Mouse (Mus musculus) cerebellum, adult 9-11 months (tissue): ENCODE measurements at regions not wholly inside any gene's neighbourhood (a gene's known extent, or its start where the extent isn't known, plus 50 kb on each side); places are given as distances from the start of the nearest gene placed in this dataset.
A peak's percentile ranks its signal among the peaks of the same experiment; 100 is the strongest.
"Not testable (repeated sequence)": the region's sequence is repeated elsewhere in the genome, so short reads cannot be mapped to it uniquely, and the experiment has no call there.

ENCODE experiments used
- DNase-seq: peaks from one replicate; pipeline ENCODE4 v3.0.0; 2022

DNA sequence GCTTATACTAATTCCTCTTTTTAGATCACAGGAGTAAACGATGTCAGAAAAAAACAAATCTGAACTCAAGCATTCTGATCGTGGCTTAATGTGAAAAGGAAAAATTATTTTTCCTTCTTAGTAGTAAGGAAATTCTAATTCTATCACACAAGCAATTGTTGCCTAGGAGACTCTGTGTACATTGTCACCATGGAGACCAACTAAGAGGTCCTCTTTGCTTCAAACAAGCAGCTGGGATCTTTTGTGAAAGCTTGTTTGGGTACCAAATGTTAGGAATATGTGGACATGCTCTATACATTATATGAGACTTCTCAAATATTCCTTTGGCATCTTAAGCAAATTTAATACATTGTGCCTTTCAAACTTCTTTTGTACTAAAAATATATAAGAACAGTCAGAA is 345.9 kb upstream of the Atp10a start:
- DNase-seq: no peak

DNA sequence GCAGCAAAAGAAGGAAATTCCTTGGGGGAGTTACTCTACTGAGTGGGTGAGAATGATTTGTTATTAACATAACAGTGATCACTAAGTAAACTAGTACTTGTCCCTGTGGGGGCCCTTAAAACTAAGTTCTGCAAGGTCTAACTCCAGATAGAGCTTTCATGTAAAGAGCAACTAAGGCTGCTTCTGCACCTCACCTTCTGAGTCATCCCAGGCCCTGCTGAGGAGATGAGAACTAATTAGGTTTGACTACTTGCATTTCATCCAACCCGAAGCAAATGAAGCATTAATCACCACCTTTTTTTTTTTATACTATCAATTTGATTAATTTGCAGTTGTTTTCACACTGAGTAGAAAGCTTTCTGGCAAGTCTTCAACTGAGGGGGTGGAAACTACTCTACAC is 333.6 kb upstream of the Atp10a start:
- no peak for DNase-seq

DNA sequence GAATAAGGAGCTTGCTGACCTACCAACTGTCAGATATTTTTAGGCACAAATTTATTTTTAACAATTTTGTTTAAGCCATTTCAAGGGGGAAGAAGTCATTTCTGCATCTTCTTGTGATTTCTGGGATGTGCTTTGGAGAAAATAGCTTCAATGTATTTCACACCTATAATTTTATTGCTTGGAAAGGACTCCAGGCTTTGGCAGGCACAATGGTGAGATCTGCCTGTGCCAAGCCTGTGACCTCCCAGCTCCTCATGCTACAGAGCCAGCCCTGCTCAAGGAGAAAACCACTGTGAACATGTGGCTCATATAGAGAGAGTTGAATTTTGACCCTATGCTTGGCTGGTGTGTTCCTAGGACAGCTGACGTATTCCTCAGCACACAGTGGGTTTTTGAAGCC is 288.6 kb upstream of the Atp10a start:
- no peak for DNase-seq

DNA sequence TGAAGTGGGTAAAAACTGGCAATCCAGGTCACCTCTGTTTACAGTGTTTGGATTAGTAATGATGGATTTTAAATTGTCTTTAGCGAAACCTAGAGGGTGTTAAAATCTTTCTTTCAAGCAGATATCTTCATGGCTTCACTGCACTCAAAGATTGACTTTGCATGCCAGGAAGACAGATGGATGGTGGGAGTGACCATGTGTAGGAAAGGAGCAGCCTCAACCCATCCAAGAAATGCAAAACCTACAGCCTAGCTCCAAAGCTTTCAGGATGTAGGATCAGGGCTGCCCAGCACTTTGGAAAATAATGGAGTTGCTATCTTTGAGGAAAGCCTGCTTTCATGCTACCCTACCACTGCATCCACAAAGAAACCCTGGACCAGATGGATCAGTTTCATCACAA is 272.6 kb upstream of the Atp10a start:
- no peak for DNase-seq

DNA sequence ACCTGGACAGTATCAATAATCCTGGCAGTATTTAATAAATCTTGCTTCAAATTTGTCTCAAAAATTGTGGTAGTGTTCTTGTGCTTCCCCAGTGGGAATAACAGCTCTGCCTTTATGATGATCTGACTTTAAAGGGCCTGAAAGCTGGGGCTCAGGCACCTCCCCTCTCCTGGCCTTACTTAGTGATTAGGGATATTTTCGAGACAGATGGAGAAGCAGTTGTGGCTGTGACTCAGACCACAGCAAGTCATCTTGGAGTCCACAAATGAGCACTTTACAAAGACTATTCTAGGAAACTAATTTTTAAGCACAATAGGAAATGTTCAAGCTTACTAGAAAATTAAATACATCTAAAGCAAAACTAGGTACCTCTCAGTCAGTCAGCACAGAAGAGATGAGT is 267.6 kb upstream of the Atp10a start:
- no peak for DNase-seq

DNA sequence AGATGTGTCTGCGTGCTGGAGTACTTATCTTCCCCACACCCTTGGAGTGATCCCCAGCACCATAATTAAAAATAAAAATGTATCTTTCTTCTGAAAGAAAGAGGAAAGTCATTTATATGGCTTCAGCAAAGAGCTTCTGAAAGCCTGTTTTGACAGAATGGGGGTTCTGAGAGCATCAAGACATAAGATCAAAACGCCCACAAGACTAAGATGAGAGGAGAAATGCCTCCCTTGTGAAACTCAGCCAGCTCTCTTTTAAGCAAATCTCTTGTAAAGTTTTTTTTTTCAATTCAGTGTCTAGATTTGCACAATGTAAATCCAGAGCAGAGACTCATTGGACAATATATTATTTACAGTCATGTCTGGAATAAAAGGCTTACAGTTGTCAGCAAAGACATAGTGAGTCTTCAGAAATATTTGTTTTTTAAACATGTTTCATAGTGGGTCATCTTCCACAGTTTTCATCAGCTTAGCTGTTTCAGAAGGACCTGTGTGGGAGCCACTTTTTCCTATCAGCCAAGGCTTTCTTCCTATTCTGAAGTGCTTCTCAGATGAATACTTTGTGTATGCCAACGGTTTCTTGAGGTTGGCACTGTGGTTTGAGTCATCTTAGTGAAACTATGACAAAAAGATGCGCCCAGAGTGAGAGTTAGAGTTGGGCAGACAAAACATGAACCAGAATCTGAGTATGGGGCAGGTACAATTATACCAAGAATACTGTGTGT is 263.4 kb upstream of the Atp10a start:
- no peak for DNase-seq

DNA sequence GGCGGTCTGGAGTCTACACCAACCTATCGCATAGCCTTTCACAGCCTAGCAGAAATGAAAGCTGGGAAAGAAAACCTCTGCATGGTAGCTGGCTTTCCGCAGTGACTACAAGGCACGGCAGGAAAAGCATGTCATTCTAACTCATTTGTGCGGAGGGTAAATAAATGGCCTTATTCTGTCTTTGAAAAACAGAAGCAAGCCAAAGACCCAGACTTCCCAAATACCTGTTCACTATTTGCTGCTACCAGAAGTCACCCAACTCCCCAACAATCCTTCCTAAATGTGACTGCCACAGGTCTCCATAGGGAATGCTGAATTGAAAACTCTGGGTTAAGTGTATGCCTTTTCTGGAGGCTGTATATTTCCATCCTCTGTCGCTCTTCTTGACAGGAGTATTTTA is 258.0 kb upstream of the Atp10a start:
- peak; percentile 10 for DNase-seq

DNA sequence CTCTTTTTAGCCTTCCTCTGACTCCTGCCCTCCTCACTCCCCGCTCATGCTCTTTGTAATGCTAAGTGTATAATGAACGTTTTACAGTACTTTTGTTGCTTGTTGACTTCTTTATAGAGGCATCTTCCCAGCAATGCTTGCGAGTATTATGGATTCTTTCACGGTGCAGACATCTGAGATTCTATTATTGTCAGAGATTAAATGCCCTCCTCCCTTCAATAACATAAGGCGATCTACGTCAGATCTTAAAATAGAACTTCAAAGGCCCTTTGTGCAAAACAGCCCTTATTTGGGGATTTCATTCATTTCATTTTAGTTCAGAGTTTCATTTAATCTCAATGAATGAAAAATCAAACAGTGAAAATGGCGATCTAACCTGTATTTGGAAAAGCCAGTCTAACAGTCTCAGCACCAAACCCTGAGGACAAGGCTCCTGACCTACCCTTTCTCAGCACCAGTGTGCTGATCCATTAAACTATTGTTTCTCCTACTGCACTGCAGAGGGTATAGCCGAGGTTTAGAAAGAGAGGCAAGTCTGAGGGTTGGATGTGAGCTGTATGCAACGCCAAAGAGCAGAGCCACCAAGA is 257.3 kb upstream of the Atp10a start:
- no peak for DNase-seq

DNA sequence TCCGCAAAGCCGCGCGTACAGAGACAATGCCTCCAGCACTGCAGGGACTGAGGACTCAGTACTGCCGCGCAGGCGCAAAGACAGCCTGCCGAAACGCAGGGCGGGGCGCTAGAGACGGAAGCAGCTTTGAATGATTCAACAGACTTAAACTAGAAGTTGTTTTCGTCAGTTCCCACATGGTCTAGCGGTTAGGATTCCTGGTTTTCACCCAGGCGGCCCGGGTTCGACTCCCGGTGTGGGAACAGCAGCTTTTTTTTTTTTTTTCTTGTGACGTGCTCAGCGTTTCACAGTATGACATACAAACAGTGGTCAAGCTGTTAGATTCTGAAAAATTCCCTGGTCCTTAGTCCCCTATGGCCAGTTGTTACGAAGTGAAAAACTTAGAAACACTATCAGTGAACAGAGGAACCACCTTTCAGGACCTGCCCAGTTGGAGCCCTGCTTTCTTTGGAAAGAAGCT is 256.8 kb upstream of the Atp10a start:
- DNase-seq: peak; percentile 97

DNA sequence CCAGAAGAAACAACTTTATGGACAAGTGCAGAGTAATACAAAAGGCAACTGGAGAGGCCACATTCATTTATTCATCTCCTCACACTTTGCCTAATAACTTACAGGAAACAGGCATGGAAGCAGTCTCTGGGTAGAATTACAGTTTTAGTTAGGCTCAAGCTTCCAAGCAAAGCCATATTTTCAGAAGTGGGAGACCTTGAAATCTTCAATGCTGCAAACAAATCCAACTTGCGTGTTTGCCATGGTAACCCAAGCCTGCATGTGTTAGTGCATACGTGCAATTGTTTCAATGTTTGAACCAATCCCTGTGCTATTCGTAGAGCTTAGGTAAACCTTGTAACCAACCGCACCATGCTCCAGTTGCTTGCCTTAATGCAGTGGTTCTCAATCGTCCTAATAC is 256.3 kb upstream of the Atp10a start:
- peak; percentile 7 for DNase-seq

DNA sequence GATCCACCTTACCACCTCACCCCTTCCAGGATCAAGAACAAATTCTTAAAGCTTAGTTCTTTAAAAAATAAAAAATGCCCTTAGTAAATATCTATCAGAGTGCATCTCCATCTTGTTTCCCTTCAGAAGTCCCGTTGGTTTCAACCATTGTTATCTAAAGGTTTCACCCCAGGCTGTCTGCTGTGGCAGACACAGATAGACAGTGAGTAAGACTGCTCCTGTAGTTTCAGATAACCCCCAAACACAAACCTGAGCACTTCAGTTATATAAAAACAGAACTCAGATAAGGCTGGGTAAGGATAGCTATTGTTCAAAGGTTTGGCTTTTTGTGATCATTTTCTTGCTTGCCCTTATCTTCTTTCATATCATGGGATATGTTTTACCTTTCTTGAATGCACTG is 255.4 kb upstream of the Atp10a start:
- no peak for DNase-seq

DNA sequence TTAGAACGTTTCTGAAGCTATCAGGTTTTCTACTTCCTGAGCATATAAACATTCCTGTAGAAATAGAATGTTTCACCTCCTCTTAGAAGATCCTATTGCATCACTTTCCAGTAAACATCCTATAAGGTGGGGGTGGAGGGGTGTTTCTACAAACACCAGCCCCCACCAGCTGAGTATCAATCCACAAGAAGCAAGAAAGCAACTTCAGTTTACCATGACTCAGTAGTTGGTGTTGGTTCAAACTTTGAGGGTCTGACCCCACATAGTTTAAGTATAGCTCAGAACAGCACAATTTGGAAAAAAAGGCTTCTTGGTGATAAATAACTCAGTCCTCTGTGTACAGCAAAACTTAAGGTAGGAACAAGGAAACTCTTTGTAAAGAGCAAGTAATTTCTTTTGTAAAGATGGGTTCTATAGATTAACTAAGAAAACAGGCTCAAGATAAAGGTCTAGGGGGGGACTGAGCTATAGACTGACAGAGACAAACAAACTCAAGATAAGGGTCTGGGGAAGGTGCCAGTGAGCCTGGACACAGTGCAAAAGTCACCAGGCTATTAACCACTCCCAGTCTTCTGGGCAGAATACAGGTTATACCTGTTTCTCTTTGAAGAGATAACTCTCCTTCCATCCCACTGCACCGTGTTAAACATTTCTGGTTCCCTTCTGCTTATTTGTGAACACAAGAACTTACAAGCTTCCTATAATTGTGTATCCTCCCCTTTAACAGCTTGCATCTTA is 218.9 kb upstream of the Atp10a start:
- no peak for DNase-seq

DNA sequence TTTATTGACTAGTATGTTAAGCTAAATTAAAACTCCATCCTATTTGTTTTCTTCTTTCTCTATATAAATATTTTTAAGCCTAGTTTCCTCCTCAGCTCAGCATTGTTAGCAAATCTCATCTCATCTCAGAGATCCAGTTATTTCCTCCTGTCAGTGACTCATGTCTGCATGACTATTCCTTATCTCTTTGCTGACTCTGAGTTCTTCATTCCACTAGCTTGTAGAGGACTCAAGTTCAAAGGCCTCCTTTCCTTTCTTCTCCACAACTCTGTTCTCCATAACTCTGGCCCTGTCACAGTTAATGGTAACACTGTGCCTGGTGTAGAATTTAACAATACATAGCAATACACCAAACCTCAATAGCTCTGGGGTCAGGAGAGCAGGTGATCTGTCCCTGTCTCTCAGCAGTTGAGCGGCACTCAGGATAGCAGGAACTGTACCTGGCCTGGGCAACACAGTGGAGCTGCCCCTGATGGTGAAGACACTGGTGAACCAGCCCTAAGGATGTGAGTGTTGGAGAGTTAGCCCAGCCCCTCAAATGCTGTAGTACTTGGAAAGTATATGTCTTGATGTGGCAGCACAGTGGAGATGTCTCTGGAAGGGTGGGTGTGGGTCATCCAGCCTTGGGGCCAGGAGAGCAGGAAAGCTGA is 213.3 kb upstream of the Atp10a start:
- no peak for DNase-seq

DNA sequence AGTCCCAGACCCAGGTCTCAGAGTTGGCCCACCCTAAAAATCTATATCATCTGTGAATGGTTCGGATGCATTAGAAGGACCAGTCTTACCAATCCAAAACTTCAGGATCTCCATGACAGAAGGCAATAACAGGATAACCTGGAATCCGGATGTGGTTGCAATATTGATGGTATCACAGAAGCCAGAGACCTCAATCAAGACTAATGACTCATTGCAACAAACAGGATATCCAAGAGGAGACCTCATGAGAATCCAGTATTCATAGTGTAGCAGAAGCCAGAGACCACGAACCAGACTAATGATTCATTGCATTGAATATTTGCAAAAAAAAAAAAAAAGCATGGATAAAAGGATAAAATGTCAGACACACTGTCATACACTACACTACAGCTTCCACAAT is 212.7 kb upstream of the Atp10a start:
- DNase-seq: no peak

DNA sequence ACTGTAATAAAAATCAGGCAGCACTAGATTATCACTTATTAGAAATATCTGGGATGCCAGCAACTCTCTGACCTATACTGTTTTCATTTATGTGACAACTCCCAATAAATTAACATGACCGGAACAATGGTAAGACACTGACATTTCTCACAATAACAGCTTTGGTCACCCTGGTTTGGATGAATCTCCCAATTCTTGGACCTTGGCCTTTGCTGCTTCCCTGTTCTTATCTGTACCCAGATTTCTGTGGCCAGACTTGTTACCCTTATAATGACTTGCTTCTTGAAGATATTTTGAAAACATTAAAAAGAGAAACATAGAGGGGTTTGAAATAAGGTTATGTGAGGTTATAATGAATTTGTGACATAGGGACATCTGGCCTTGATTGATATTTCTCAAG is 210.2 kb upstream of the Atp10a start:
- DNase-seq: no peak

DNA sequence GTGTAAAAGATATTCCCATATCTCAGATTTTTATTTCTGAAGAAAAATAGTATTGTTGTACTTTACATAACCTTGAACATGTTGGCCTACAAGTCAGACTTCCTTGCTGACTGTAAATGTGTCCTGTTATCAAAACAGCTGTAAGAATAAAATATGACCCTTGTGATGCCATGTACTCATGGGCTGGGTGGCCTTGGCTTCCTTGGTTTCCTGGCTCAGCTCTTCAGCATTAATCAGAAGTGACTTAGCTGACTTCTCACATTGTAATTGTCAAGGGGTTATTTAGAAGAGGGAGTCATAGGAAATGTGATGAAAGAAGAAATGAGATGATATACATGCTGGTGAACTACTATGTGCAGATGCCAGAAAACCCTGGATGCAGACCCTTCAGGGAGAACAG is 209.7 kb upstream of the Atp10a start:
- no peak for DNase-seq

DNA sequence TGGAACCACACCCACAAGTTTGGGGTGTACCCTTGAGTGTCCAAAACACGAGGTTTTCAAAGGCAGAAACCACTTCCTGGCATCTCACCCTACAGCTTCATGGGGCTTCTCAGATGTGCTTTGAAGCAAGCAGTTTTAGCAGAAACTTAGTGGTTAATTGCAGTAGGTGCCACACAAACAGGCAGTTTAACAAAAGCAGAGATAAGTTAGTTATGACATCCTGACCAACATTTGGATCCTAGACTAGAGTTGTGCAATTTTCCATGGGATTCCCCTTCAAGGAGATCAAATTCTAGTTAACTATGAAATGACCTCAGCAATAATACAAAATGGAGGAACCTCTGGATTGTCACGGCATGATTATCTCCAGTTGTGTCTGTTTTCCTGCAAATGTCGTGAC is 207.2 kb upstream of the Atp10a start:
- DNase-seq: no peak

DNA sequence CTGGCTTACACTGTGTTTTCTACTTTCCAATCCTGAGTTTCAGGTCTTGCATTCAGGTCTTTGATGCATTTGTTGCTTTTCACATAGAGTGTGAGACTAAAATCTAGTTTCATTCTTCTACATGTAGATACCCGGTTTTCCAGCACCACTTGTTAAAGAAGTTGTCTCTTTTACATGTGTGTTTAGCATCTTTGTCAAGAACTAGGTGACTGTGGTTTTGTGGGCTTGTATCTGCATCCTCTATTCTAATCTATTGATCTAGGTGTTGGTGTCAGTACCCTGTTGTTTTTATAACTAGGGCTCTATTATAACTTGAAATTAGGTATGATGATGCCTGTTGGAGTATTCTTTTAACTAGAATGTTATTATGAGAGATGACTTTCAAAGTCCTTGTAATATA is 204.0 kb upstream of the Atp10a start:
- DNase-seq: no peak

DNA sequence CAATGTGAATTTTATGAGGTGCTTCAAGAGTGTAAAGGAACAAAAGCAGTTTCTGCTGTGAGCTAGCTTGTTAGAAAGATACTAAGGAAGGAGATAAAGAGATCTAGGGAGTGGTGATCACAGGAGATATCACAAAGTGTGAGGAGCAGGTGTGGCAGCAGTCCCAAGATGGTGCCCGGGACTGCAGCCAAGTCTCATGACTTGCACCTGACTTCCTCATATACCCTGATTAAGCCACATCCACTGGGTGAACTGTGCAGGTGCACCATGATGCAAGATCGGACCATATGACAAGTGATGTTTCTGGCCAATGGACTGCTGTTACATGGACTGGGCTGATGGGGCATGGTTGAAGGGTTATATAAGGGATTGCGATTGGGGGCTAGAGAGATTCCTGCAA is 197.8 kb upstream of the Atp10a start:
- not testable (repeated sequence) for DNase-seq

DNA sequence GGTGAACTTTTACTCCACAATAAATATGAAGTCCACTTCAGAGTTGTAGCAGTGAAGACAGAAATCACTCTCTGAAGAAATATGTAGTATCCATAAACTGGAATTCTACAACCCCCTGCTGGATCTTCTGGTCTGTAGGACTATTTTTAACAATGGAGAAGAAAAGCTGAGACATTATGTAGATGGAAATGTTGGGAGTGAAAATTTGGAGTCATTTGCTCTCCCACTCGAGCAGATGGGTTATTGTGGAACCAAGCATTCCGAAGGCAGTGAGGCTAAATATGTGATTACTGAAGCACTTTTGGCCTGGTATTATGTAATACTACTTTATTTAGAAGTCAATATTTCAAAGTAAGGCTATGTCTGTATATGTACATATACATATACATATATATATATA is 195.0 kb upstream of the Atp10a start:
- no peak for DNase-seq

DNA sequence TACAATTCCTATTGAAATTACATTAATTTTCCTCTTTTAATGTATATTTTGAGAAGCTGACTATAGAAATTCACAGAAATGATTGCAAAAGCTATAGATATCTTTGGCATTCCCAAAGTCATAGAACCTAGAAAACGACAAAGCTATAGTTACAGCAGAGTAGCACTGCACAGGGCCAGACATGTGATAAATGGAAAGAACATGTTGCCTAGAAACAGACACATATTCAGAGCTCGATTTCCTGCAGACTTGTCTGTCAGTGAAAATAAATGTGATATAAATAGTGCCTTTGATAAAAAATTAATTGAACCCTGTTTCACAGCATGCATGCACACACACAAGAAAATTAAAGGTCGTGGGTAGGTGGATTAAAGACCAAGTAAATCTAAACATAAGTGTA is 182.8 kb upstream of the Atp10a start:
- DNase-seq: no peak

DNA sequence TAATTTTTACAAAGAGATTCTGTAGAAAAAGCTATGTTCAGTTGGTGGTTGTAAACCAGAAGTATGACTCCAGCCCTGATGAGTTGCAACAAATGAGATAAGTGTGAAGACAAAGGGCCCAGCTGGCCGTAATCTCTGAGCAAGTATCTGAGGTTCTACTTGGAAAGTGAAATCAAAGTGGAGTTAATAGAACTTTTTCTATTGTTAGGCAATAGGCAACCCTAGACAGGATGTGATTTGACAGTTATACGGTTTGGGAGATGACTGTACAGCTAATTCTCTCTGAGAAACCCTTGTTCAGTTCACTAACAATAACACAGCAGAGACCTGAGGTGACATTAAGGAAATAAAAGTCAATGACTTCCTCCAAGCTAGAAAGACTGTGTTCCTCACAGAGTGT is 180.8 kb upstream of the Atp10a start:
- DNase-seq: no peak

DNA sequence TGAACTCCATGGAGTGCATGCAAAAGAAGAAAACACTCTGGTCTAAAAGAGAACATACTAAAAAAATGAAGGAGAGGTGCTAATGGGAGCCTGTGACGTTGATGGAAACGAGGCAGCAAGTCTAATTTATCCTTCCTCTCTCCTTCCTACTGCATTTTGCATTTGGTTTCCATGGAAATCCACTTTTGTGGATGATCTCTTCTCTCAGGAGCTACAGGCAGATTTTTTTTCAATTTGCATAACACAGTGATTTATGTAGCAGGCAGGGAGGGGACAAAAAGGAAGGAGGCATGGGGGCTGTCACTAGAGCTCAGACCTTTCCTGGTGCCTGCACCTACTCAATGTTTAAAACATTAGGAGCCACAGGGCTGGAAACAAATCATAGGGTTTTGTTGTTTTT is 167.7 kb upstream of the Atp10a start:
- no peak for DNase-seq
